Mouse (Mus musculus): Measurements from ENCODE around the gene Spty2d1. TPM values are rescaled to one million over a fixed set of nuclear protein-coding genes. Genes with fewer than 3 reads are reported as not detected.
"Not testable (repeated sequence)": the region's sequence is repeated elsewhere in the genome, so short reads cannot be mapped to it uniquely, and the experiment has no call there.

The Spty2d1 gene
- polyA plus RNA-seq, 1 experiment from 2014 or later = 12.2 TPM

DNA sequence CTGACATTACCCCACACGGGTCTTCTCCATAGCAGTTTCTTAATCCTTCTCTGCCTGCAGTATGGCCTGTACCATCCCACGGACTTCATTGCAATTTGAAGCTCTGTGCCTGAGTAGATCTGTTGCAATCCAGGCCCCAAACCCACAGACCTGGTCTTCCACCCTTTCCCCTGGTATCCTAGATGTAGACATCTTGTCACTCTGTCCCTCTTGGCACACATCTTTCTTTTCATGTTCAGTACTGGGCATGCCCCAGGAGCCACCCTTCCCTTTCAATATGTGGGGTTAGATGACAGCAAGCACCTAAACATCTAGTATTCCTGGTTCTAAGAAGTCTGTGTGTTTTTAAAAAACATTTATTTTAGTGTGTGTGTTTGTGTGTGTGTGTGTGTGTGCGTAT is 33.5 kb upstream of the Spty2d1 start:
- H3K4me1 ChIP-seq = no peaks in the 10 kb centered on the region
- no peak overlapping the region for H3K4me2 ChIP-seq (replicated peaks)
- no peaks in the 10 kb centered on the region for H3K36me3 ChIP-seq
- no peak overlapping the region for H3K9ac ChIP-seq (replicated peaks)
- 87% methylated on average over 3 of the region's 3 CpGs for WGBS
- H3K4me3 ChIP-seq = no peak overlapping the region
- ATAC-seq (replicated peaks) = no peak
- no peak overlapping the region for H3K27ac ChIP-seq (replicated peaks)
- H3K27me3 ChIP-seq = no peaks in the 10 kb centered on the region
- no peaks in the 10 kb centered on the region for H3K9me3 ChIP-seq

DNA sequence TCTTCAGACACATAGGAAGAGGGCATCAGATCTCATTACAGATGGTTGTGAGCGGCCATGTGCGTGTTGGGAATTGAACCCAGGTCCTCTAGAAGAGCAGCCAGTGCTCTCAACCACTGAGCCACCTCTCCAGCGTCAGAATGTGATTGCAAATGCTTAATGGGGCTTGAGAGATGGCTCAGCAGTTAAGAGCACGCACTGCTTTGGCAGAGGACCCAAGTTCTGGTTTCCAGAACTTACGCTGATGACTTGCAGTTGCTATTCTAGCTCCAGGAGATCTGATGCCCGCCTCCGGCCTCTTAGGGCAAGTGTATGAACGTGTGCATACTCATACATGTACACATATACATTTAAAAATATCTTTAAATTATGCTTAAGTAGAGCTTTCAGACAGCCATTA is 27.2 kb upstream of the Spty2d1 start:
- WGBS = 80% methylated on average over 8 of the region's 8 CpGs
- no peak overlapping the region for H3K4me3 ChIP-seq
- H3K4me2 ChIP-seq (replicated peaks) = no peak overlapping the region
- peaks cover 4% of the 10 kb centered on the region for H3K4me1 ChIP-seq
- ATAC-seq (replicated peaks) = no peak
- H3K9ac ChIP-seq (replicated peaks) = no peak overlapping the region
- no peaks in the 10 kb centered on the region for H3K27me3 ChIP-seq
- H3K9me3 ChIP-seq = no peaks in the 10 kb centered on the region
- H3K36me3 ChIP-seq = no peaks in the 10 kb centered on the region
- no peak overlapping the region for H3K27ac ChIP-seq (replicated peaks)

DNA sequence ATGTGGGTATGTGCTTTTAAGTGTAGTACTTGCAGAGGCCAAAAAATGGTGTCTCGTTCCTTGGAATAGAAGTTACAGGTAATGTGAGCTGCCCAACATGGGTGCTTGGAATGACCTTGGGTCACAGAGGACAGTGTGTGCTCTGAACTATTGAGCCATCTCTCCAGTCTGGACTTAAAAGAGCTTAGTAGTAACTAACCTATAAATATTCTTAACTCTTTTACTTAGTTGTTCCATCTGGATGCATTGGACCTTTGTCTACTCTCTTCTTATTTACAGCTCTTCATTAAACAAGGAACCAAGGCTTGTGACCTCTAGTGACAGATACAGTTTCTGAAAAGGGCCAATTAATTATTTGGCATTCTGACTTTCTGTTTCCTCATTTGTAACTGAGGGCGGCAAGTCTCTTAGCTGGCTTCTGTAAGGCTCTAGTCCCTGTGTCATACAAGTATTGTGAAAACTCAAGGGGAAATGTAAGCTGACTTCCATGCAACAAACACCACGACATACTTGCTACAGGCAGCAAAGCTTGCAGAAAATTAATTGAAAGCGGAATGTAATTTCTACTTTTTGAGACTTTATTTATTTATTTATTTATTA is 26.7 kb upstream of the Spty2d1 start:
- no peak overlapping the region for H3K27ac ChIP-seq (replicated peaks)
- H3K4me3 ChIP-seq = no peak overlapping the region
- no peaks in the 10 kb centered on the region for H3K36me3 ChIP-seq
- no peak overlapping the region for H3K4me2 ChIP-seq (replicated peaks)
- WGBS = 86% methylated on average over 4 of the region's 4 CpGs
- no peak for ATAC-seq (replicated peaks)
- H3K4me1 ChIP-seq = peaks cover 4% of the 10 kb centered on the region
- no peaks in the 10 kb centered on the region for H3K9me3 ChIP-seq
- no peaks in the 10 kb centered on the region for H3K27me3 ChIP-seq
- H3K9ac ChIP-seq (replicated peaks) = no peak overlapping the region

DNA sequence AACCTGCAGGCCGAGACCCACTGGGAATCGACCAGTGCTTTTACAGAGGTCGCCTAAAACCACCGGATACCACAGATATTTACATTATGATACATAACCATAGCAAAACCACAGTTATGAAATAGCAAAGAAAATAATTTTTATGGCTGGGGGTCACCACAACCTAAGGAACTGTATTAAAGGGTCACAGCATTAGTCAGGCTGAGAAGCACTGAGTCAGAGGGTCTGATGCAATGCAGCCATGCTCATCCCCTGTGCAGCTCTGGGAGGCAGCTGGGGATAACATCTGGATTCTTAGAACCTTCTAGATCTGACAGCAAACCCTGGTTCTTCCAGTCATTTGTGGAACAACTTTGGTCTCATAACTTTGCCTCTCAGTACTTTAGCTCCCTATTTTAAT is 23.2 kb upstream of the Spty2d1 start:
- 72% methylated on average over 4 of the region's 4 CpGs for WGBS
- no peaks in the 10 kb centered on the region for H3K36me3 ChIP-seq
- peaks cover 4% of the 10 kb centered on the region for H3K4me1 ChIP-seq
- H3K27ac ChIP-seq (replicated peaks) = no peak overlapping the region
- ATAC-seq (replicated peaks) = no peak
- H3K4me2 ChIP-seq (replicated peaks) = no peak overlapping the region
- no peak overlapping the region for H3K4me3 ChIP-seq
- H3K9me3 ChIP-seq = no peaks in the 10 kb centered on the region
- H3K9ac ChIP-seq (replicated peaks) = no peak overlapping the region
- H3K27me3 ChIP-seq = no peaks in the 10 kb centered on the region

DNA sequence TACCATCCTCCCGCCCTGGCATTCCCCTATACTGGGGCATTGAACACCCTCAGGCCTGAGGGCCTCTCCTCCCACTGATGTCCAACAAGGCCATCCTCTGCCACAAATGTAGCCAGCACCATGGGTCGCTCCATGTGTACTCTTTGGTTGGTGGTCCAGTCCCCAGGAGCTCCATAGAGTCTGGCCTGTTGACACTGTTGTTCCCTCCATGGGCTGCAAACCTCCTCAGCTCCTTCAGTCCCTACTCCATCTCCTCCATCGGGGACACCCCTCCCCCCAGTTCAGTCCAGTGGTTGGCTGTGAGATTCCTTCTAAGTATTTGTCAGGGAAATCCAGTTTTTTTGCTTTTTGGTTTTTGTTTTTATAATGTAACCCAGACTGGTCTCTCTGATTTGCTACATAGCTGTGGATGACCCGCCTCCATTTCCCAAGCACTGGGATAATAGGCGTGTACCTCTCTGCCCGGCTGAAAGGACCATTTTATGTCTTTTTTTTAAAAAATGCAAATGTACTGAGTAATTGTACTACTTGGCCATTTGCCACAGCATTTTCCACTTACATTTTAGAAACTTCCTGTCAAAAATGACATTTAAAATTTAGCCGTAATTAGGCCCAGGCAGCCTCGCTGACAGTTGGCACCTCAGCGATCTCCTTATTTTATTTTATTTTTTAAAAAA is 22.4 kb upstream of the Spty2d1 start:
- WGBS = 47% methylated on average over 9 of the region's 9 CpGs
- peak; percentile 63; the same call in 1 of the 2 replicates for ATAC-seq (replicated peaks)
- no peak overlapping the region for H3K4me2 ChIP-seq (replicated peaks)
- H3K36me3 ChIP-seq = no peaks in the 10 kb centered on the region
- H3K27me3 ChIP-seq = no peaks in the 10 kb centered on the region
- H3K9me3 ChIP-seq = no peaks in the 10 kb centered on the region
- H3K4me3 ChIP-seq = no peak overlapping the region
- H3K27ac ChIP-seq (replicated peaks) = no peak overlapping the region
- H3K9ac ChIP-seq (replicated peaks) = no peak overlapping the region
- H3K4me1 ChIP-seq = peaks cover 6% of the 10 kb centered on the region

DNA sequence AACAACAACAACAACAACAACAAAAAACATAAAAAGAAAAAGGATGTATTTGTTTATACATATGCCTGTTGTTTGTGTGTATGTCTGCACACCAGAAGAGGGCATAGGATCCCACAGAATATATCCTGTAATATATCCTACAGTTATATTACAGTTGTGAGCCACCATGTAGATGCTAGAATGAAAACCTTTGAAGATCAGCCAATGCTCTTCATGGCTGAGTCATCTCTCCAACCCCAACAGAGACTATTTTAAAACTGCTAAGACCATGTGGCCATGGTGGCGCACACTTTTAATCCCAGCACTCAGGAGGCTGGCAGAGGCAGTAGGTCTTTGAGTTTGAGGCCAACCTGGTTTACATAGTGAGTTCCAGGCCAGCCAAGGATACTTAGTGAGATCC is 19.3 kb upstream of the Spty2d1 start:
- Histone ChIP-seq H3K27me3 (no peaks in the 10 kb centered on the region), H3K9ac (replicated peaks) (no peak overlapping the region)
- 81% methylated on average over 1 of the region's 1 CpGs for WGBS

DNA sequence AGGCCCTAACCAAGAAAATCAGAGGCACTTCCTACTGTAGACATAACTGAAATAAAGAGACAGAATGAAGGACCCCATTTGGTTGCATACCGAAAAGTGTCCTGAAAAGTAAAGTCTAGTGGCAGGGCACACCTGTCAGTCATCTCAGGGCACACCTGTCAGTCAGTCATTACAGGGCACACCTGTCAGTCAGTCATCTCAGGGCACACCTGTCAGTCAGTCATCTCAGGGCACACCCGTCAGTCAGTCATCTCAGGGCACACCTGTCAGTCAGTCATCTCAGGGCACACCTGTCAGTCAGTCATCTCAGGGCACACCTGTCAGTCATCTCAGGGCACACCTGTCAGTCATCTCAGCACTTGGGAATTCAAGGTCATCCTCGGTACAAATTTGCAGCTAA is 18.7 kb upstream of the Spty2d1 start:
- H3K4me1 ChIP-seq; H3K36me3 ChIP-seq; H3K27ac ChIP-seq (replicated peaks); ATAC-seq (replicated peaks); H3K27me3 ChIP-seq; H3K4me3 ChIP-seq; H3K9ac ChIP-seq (replicated peaks); H3K4me2 ChIP-seq (replicated peaks); H3K9me3 ChIP-seq: not testable (repeated sequence)
- 88% methylated on average over 3 of the region's 3 CpGs for WGBS

More for the DNA sequence above, 19.3 kb upstream of the Spty2d1 start:
- Histone ChIP-seq H3K36me3 (no peaks in the 10 kb centered on the region), H3K4me1 (peaks cover 10% of the 10 kb centered on the region), H3K9me3 (no peaks in the 10 kb centered on the region), H3K4me2 (replicated peaks) (no peak overlapping the region), H3K27ac (replicated peaks) (no peak overlapping the region), H3K4me3 (no peak overlapping the region)
- no peak for ATAC-seq (replicated peaks)

DNA sequence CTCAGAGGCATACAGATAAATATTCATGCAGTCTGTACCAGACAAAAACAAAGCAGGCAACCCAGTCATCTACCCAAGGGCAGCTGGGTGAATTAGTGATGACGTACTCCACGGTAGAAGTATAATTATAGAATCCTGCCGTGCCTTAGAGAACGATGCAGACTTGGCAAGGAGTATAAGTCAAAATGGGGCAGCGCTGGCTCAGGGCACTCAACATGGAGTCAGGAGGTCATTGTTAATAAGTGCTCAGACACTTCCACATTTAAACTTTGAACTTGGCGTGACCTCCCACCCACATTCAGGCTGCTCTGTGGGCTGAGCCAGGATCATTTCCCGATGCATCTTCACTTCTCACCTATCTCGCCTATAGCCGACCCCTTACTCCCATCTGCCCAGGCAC is 17.2 kb upstream of the Spty2d1 start:
- no peaks in the 10 kb centered on the region for H3K9me3 ChIP-seq
- H3K36me3 ChIP-seq = no peaks in the 10 kb centered on the region
- no peak overlapping the region for H3K27ac ChIP-seq (replicated peaks)
- whole genome bisulfite sequencing = 63% methylated on average over 9 of the region's 9 CpGs
- H3K9ac ChIP-seq (replicated peaks) = no peak overlapping the region
- H3K4me2 ChIP-seq (replicated peaks) = no peak overlapping the region
- no peak for ATAC-seq (replicated peaks)
- peaks cover 5% of the 10 kb centered on the region for H3K4me1 ChIP-seq
- H3K4me3 ChIP-seq = no peak overlapping the region
- H3K27me3 ChIP-seq = no peaks in the 10 kb centered on the region

DNA sequence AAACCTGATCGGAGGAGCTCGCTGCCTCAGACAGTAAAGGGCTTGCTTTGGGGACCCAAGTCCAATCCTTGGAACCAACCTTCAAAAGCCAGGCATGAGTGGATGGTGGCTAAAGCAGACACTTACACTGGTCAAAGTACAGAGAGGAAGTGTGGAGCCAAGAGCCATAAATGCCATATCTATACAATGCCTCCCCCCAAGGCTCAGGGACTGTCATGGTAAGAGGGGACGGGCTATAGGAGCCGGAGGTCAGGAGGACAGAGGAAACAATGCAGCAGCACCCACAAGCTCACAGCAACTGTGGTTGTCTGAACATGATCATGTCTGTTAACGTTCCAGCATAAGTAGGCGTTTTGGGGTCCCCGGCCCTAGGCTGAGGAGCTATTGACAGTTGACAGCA is 16.2 kb upstream of the Spty2d1 start:
- H3K4me1 ChIP-seq = peaks cover 5% of the 10 kb centered on the region; the same call in 1 of the 2 replicates
- H3K36me3 ChIP-seq = no peaks in the 10 kb centered on the region
- H3K4me2 ChIP-seq (replicated peaks) = no peak overlapping the region
- 91% methylated on average over 7 of the region's 7 CpGs for WGBS
- H3K27ac ChIP-seq (replicated peaks) = no peak overlapping the region
- H3K27me3 ChIP-seq = no peaks in the 10 kb centered on the region
- no peak overlapping the region for H3K4me3 ChIP-seq
- no peak for ATAC-seq (replicated peaks)
- H3K9ac ChIP-seq (replicated peaks) = no peak overlapping the region
- H3K9me3 ChIP-seq = no peaks in the 10 kb centered on the region

DNA sequence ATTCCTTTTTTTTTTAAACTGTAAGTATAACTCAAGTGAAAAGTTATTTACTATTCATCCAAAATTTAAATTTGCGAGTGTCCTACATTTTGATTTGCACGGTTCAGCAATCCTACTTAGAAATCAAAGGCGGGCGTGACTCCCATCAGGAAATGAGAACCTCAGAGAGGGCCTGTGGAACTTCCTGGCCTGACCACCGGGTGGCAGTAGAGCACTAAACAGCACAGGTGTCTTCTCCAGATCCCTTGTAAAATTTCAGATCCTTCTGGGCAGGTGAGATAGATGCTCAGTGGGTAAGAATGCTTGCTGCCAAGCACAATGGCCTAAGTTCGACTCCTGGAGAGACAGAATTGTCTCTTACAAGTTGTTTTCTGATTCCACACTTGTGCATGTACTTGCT is 15.3 kb upstream of the Spty2d1 start:
- H3K27me3 ChIP-seq = no peaks in the 10 kb centered on the region
- H3K27ac ChIP-seq (replicated peaks) = no peak overlapping the region
- no peak overlapping the region for H3K4me3 ChIP-seq
- H3K4me2 ChIP-seq (replicated peaks) = no peak overlapping the region
- H3K9me3 ChIP-seq = no peaks in the 10 kb centered on the region
- H3K36me3 ChIP-seq = no peaks in the 10 kb centered on the region
- 12% methylated on average over 6 of the region's 6 CpGs for WGBS
- peaks cover 5% of the 10 kb centered on the region; the same call in 1 of the 2 replicates for H3K4me1 ChIP-seq
- ATAC-seq (replicated peaks) = 0 out of 2 replicates have a peak, but pooled peaks have one; percentile 47
- no peak overlapping the region for H3K9ac ChIP-seq (replicated peaks)

DNA sequence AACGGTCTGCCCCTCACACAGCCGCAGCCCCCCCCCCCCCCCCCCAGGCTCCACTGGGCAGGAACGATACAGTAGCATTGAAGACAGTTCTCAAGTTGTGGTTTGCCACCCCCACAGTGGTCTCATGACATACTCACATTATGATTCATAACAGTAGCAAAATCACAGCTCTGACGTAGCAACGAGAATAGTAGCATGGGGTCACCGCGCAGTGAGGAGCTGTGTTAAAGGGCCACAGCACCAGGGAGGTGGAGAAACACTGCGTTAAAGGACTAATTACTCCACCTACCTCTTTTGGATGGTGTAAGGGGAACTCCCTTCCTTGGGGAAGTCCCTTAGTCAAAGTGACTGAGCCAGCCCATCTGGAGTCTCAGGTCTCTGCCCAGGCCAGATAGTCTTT is 14.3 kb upstream of the Spty2d1 start:
- ATAC-seq (replicated peaks) = no peak
- peaks cover 5% of the 10 kb centered on the region; the same call in 1 of the 2 replicates for H3K4me1 ChIP-seq
- H3K9me3 ChIP-seq = no peaks in the 10 kb centered on the region
- 69% methylated on average over 8 of the region's 8 CpGs for WGBS
- no peak overlapping the region for H3K9ac ChIP-seq (replicated peaks)
- no peak overlapping the region for H3K27ac ChIP-seq (replicated peaks)
- no peaks in the 10 kb centered on the region for H3K27me3 ChIP-seq
- no peaks in the 10 kb centered on the region for H3K36me3 ChIP-seq
- H3K4me3 ChIP-seq = no peak overlapping the region
- H3K4me2 ChIP-seq (replicated peaks) = no peak overlapping the region

DNA sequence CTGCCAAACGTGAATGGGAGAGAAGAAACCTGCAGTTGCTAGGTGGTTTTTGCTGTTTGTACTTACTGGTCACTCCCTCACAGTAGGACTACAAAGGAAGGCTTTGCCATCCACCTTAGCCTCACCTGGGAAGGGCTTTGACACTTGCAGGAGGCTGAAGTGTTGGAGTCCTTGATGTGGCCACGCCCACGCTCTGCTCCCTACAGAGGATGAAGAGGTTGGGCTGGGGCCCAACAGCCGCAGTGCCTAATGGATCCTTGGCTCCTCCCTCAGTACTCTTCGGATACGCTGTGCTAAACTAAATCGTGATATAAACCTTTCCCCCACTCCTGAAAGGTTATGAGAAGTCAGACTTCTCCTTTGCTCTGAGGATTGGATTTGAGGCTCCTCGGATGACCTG is 12.7 kb upstream of the Spty2d1 start:
- no peak for ATAC-seq (replicated peaks)
- Histone ChIP-seq H3K27me3 (no peaks in the 10 kb centered on the region), H3K36me3 (no peaks in the 10 kb centered on the region), H3K9ac (replicated peaks) (no peak overlapping the region), H3K4me1 (peaks cover 5% of the 10 kb centered on the region; the same call in 1 of the 2 replicates), H3K9me3 (no peaks in the 10 kb centered on the region), H3K4me2 (replicated peaks) (no peak overlapping the region), H3K4me3 (no peak overlapping the region), H3K27ac (replicated peaks) (no peak overlapping the region)
- 16% methylated on average over 8 of the region's 8 CpGs for WGBS

DNA sequence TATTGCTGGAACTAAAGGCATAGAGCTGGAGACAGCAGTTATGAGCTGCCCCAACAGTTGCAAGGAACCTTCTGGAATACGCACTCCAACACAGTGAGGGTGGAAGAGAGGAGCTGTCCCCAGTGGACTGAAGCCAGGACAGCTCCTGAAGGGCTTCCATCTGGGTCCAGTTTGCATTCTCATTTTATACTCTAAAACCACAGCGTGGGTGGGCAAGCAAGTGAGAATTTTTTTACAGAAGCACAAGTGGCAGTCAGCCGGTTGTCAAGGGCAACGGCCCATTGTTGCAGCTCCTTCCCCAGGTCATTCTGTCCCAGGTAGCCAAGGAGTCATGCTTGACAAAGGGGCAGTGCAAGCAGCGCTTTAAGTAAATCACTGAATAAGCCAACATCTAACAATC is 11.4 kb upstream of the Spty2d1 start:
- no peak overlapping the region for H3K9ac ChIP-seq (replicated peaks)
- H3K36me3 ChIP-seq = no peaks in the 10 kb centered on the region
- H3K4me2 ChIP-seq (replicated peaks) = no peak overlapping the region
- ATAC-seq (replicated peaks) = no peak
- no peaks in the 10 kb centered on the region for H3K27me3 ChIP-seq
- H3K4me1 ChIP-seq = peaks cover 8% of the 10 kb centered on the region
- no peak overlapping the region for H3K4me3 ChIP-seq
- 52% methylated on average over 5 of the region's 5 CpGs for WGBS
- no peaks in the 10 kb centered on the region for H3K9me3 ChIP-seq
- no peak overlapping the region for H3K27ac ChIP-seq (replicated peaks)
